Mouse (Mus musculus): ENCODE results near the gene Tmem150b.

GRCm38 (mm10) chr7:4671956-4672355 is 53.1 kb downstream of the Tmem150b start:
- TF ChIP-seq CTCF (IDR thresholded peaks at IDR 0.05; ENCODE audit: low read depth) (no peak), EP300 (optimal IDR thresholded peaks at IDR 0.05) (no peak)
